Mouse (Mus musculus): Measurements from ENCODE around the gene Polr3g. TPM values are rescaled to one million over a fixed set of nuclear protein-coding genes. Genes with fewer than 3 reads are reported as not detected.
"Not testable (repeated sequence)": the region's sequence is repeated elsewhere in the genome, so short reads cannot be mapped to it uniquely, and the experiment has no call there.

Gene Polr3g
- total RNA-seq, 2 experiments from 2014 or later = 4.0 to 5.0 TPM

GRCm38 (mm10) chr13:81690477-81690876, 20.3 kb downstream of the Polr3g start:
- DNase-seq (ENCODE audit: low spot score in 2 of 2) = no peak

GRCm38 (mm10) chr13:81689587-81689986, 21.2 kb downstream of the Polr3g start:
- no peak for DNase-seq (ENCODE audit: low spot score in 2 of 2)

- no peak for DNase-seq (ENCODE audit: low spot score in 2 of 2)
Measured at GRCm38 (mm10) chr13:81684884-81685283, 25.9 kb downstream of the Polr3g start.

- no peak for DNase-seq (ENCODE audit: low spot score in 2 of 2)
Measured at GRCm38 (mm10) chr13:81684258-81684657, 26.6 kb downstream of the Polr3g start.

- DNase-seq (ENCODE audit: low spot score in 2 of 2) = no peak
Measured at GRCm38 (mm10) chr13:81683107-81683506, 27.7 kb downstream of the Polr3g start.

GRCm38 (mm10) chr13:81675333-81675732, 35.5 kb downstream of the Polr3g start:
- DNase-seq (ENCODE audit: low spot score in 2 of 2) = no peak

GRCm38 (mm10) chr13:81667713-81668112, 43.1 kb downstream of the Polr3g start:
- no peak for DNase-seq (ENCODE audit: low spot score in 2 of 2)

GRCm38 (mm10) chr13:81664331-81664698, 46.5 kb downstream of the Polr3g start:
- DNase-seq (ENCODE audit: low spot score in 2 of 2) = no peak

GRCm38 (mm10) chr13:81663566-81664330, 47.1 kb downstream of the Polr3g start:
- peak in 1 of 2 experiments; percentile 41 for DNase-seq (ENCODE audit: low spot score in 2 of 2)

GRCm38 (mm10) chr13:81658053-81658752, 52.6 kb downstream of the Polr3g start:
- no peak for DNase-seq (ENCODE audit: low spot score in 2 of 2)

- peak; percentile 89 to 96 for DNase-seq (ENCODE audit: low spot score in 2 of 2)
Measured at GRCm38 (mm10) chr13:81657351-81658052, 53.3 kb downstream of the Polr3g start, which contains the start of gene Lysmd3. Gene Lysmd3, plus strand, starts transcription at chr13:81657663.

- DNase-seq (ENCODE audit: low spot score in 2 of 2) = no peak
Measured at GRCm38 (mm10) chr13:81657008-81657350, 53.8 kb downstream of the Polr3g start.

- DNase-seq (ENCODE audit: low spot score in 2 of 2) = no peak
Measured at GRCm38 (mm10) chr13:81656091-81656850, 54.5 kb downstream of the Polr3g start.

GRCm38 (mm10) chr13:81650382-81650781, 60.4 kb downstream of the Polr3g start:
- DNase-seq (ENCODE audit: low spot score in 2 of 2) = not testable (repeated sequence)

GRCm38 (mm10) chr13:81646348-81646747, 64.5 kb downstream of the Polr3g start:
- DNase-seq (ENCODE audit: low spot score in 2 of 2) = no peak

- no peak for DNase-seq (ENCODE audit: low spot score in 2 of 2)
Measured at GRCm38 (mm10) chr13:81644047-81644565, 66.7 kb downstream of the Polr3g start.

- no peak for DNase-seq (ENCODE audit: low spot score in 2 of 2)
Measured at GRCm38 (mm10) chr13:81642491-81643149, 68.2 kb downstream of the Polr3g start.

GRCm38 (mm10) chr13:81641289-81642045, 69.3 kb downstream of the Polr3g start:
- peak; percentile 21 to 67 for DNase-seq (ENCODE audit: low spot score in 2 of 2)

- no peak for DNase-seq (ENCODE audit: low spot score in 2 of 2)
Measured at GRCm38 (mm10) chr13:81640881-81641280, 69.9 kb downstream of the Polr3g start.

GRCm38 (mm10) chr13:81639624-81640023, 71.2 kb downstream of the Polr3g start:
- DNase-seq (ENCODE audit: low spot score in 2 of 2) = no peak

Measured in layer of hippocampus, adult 18-20 months (tissue).